Comparison of ENCODE assay signal across 12 mouse cellular contexts in genomic region chr10:80170601-80171021, GRCm38 (mm10). TPM values are rescaled to one million over a fixed set of nuclear protein-coding genes. Genes with fewer than 3 reads are reported as not detected.
DNase-seq lines count a peak whose midpoint lies in the region; ATAC-seq lines count a peak whose summit lies in the region.
"Had no signal": no experiment of that assay in that cellular context is flagged by ENCODE, and none has a peak within 500 bp of the region (broad histone marks: within the 10 kb centered on the region; RNA-seq: fewer than 3 reads in every experiment).

No protein-coding gene starts in this region.

- no peak overlapping the region for H3K9ac ChIP-seq in midbrain, embryonic 14.5 days (replicated peaks; ENCODE audit: low read length)
- H3K9ac ChIP-seq: embryonic facial prominence, embryonic 13.5 days; heart, embryonic 15.5 days had no signal

- H3K27ac ChIP-seq in heart, embryonic 10.5 days: no peak overlapping the region
- no peak overlapping the region for H3K27ac ChIP-seq in midbrain, embryonic 10.5 days (replicated peaks)
- H3K27ac ChIP-seq in midbrain, embryonic 14.5 days (replicated peaks; ENCODE audit: low read depth, low read length): no peak overlapping the region
- H3K27ac ChIP-seq: embryonic facial prominence, embryonic 13.5 days; heart, embryonic 15.5 days had no signal

- no peak overlapping the region for H3K4me2 ChIP-seq in midbrain, embryonic 14.5 days (ENCODE audit: low read length)
- H3K4me2 ChIP-seq: embryonic facial prominence, embryonic 13.5 days; heart, embryonic 15.5 days had no signal

- 95% methylated on average over 19 of the region's 19 CpGs for WGBS in heart, embryonic 10.5 days
- WGBS in midbrain, embryonic 10.5 days: 97% methylated on average over 19 of the region's 19 CpGs
- 95% methylated on average over 19 of the region's 19 CpGs for WGBS in midbrain, embryonic 14.5 days

- no peak for DNase-seq in heart, embryonic 10.5 days (ENCODE audit: low spot score)
- no peak for DNase-seq in heart, postnatal 14 days
- no peak for DNase-seq in midbrain, embryonic 10.5 days (ENCODE audit: low spot score)
- DNase-seq in midbrain, embryonic 14.5 days: no peak
- DNase-seq in cerebellum, adult 9-11 months: peak; percentile 67
- DNase-seq in kidney, postnatal 10 days: peak; percentile 37
- DNase-seq in adrenal gland, postnatal 10 days: no peak
- DNase-seq: liver; lung, postnatal 10 days had no signal

- ATAC-seq in midbrain, embryonic 14.5 days (ENCODE audit: low FRiP score, low TSS enrichment): no peak
- no peak for ATAC-seq in activated CD4-positive, CD25-positive, alpha-beta regulatory T cell, adult 4 months

- H3K36me3 ChIP-seq in heart, embryonic 10.5 days: peaks cover 32% of the 10 kb centered on the region
- peaks cover 43% of the 10 kb centered on the region for H3K36me3 ChIP-seq in midbrain, embryonic 10.5 days
- peaks cover 32% of the 10 kb centered on the region for H3K36me3 ChIP-seq in midbrain, embryonic 14.5 days (ENCODE audit: control insufficient read depth, insufficient read depth, low read length)

- no peaks in the 10 kb centered on the region for H3K27me3 ChIP-seq in heart, embryonic 10.5 days (ENCODE audit: insufficient read depth, poor library complexity, severe bottlenecking)
- H3K27me3 ChIP-seq in midbrain, embryonic 10.5 days (ENCODE audit: low read depth, poor library complexity, severe bottlenecking): no peaks in the 10 kb centered on the region
- no peaks in the 10 kb centered on the region for H3K27me3 ChIP-seq in midbrain, embryonic 14.5 days (ENCODE audit: control insufficient read depth, insufficient read depth, low read length)
- H3K27me3 ChIP-seq: embryonic facial prominence, embryonic 13.5 days; heart, embryonic 15.5 days had no signal

- H3K4me3 ChIP-seq in heart, embryonic 10.5 days: 0 out of 2 replicates have a peak overlapping the region, but pooled peaks have one; percentile 12
- peak overlapping the region; percentile 9; the same call in 1 of the 2 replicates for H3K4me3 ChIP-seq in midbrain, embryonic 10.5 days
- no peak overlapping the region for H3K4me3 ChIP-seq in midbrain, embryonic 14.5 days (replicated peaks; ENCODE audit: low read depth, low read length)
- H3K4me3 ChIP-seq: embryonic facial prominence, embryonic 13.5 days; heart, embryonic 15.5 days had no signal

- intact Hi-C loops in heart, postnatal 14 days (cut with DNase I): no loop called here

- peaks cover 56% of the 10 kb centered on the region for H3K4me1 ChIP-seq in heart, embryonic 10.5 days
- peaks cover 82% of the 10 kb centered on the region for H3K4me1 ChIP-seq in midbrain, embryonic 10.5 days
- H3K4me1 ChIP-seq in midbrain, embryonic 14.5 days (ENCODE audit: control insufficient read depth, insufficient read depth, low read length): peaks cover 20% of the 10 kb centered on the region

- H3K9me3 ChIP-seq in heart, embryonic 10.5 days: no peaks in the 10 kb centered on the region
- no peaks in the 10 kb centered on the region for H3K9me3 ChIP-seq in midbrain, embryonic 10.5 days (replicated peaks)
- H3K9me3 ChIP-seq in midbrain, embryonic 14.5 days (ENCODE audit: control insufficient read depth, low read length): no peaks in the 10 kb centered on the region
- H3K9me3 ChIP-seq: embryonic facial prominence, embryonic 13.5 days; heart, embryonic 15.5 days had no signal

RNA-seq across cellular contexts. Expression of gene 1600002K03Rik, which starts 2.1 kb away (rescaled TPM):
- polyA plus RNA-seq in heart, embryonic 10.5 days (2016; fragmentation: Nextera tagmentation; extraction: Ambion mirVana): 11.7 and 13.9 TPM in 2 replicates
- 1 to 10 TPM; 3.8 to 4.7 TPM for total RNA-seq in heart, postnatal 14 days (2021)
- 10.6 and 11.2 TPM in 2 replicates for polyA plus RNA-seq in midbrain, embryonic 10.5 days (2016; fragmentation: Nextera tagmentation; extraction: Ambion mirVana)
- polyA plus RNA-seq in midbrain, embryonic 14.5 days (2014; fragmentation: Nextera tagmentation; extraction: Ambion mirVana): 5.7 and 9.9 TPM in 2 replicates
- polyA plus RNA-seq in activated CD4-positive, CD25-positive, alpha-beta regulatory T cell, adult 4 months (2017; shearing (Covaris generic)): 10 to 100 TPM; 18.0 to 22.7 TPM
- total RNA-seq in adrenal gland, postnatal 10 days (2021): 1 to 10 TPM; 6.4 to 7.7 TPM

RNA-seq across cellular contexts. Expression of gene Cirbp, which starts 4.8 kb away (rescaled TPM):
- polyA plus RNA-seq in heart, embryonic 10.5 days (2016; fragmentation: Nextera tagmentation; extraction: Ambion mirVana): 85.7 and 98.0 TPM in 2 replicates
- total RNA-seq in heart, postnatal 14 days (2021): 10 to 100 TPM; 40.4 to 64.3 TPM
- polyA plus RNA-seq in midbrain, embryonic 10.5 days (2016; fragmentation: Nextera tagmentation; extraction: Ambion mirVana): 91.8 and 135 TPM in 2 replicates
- polyA plus RNA-seq in midbrain, embryonic 14.5 days (2014; fragmentation: Nextera tagmentation; extraction: Ambion mirVana): 295 and 421 TPM in 2 replicates
- polyA plus RNA-seq in activated CD4-positive, CD25-positive, alpha-beta regulatory T cell, adult 4 months (2017; shearing (Covaris generic)): 100 to 1,000 TPM; 132 to 177 TPM
- total RNA-seq in adrenal gland, postnatal 10 days (2021): 100 to 1,000 TPM; 102 to 168 TPM

RNA-seq across cellular contexts. Expression of gene Efna2, which starts 8.7 kb away (rescaled TPM):
- 14.9 and 20.6 TPM in 2 replicates for polyA plus RNA-seq in heart, embryonic 10.5 days (2016; fragmentation: Nextera tagmentation; extraction: Ambion mirVana)
- 1 to 10 TPM; 1.1 to 1.4 TPM for total RNA-seq in heart, postnatal 14 days (2021)
- 56.6 and 64.5 TPM in 2 replicates for polyA plus RNA-seq in midbrain, embryonic 10.5 days (2016; fragmentation: Nextera tagmentation; extraction: Ambion mirVana)
- 41.9 and 50.1 TPM in 2 replicates for polyA plus RNA-seq in midbrain, embryonic 14.5 days (2014; fragmentation: Nextera tagmentation; extraction: Ambion mirVana)
- not detected for polyA plus RNA-seq in activated CD4-positive, CD25-positive, alpha-beta regulatory T cell, adult 4 months (2017; shearing (Covaris generic))
- total RNA-seq in adrenal gland, postnatal 10 days (2021): 1 to 10 TPM; 3.3 to 4.5 TPM

RNA-seq across cellular contexts. Expression of gene Midn, which starts 22.5 kb away (rescaled TPM):
- polyA plus RNA-seq in heart, embryonic 10.5 days (2016; fragmentation: Nextera tagmentation; extraction: Ambion mirVana): 16.1 and 24.4 TPM in 2 replicates
- total RNA-seq in heart, postnatal 14 days (2021): 100 to 1,000 TPM; 158 to 178 TPM
- 17.8 and 19.7 TPM in 2 replicates for polyA plus RNA-seq in midbrain, embryonic 10.5 days (2016; fragmentation: Nextera tagmentation; extraction: Ambion mirVana)
- polyA plus RNA-seq in midbrain, embryonic 14.5 days (2014; fragmentation: Nextera tagmentation; extraction: Ambion mirVana): 62.6 and 65.6 TPM in 2 replicates
- polyA plus RNA-seq in activated CD4-positive, CD25-positive, alpha-beta regulatory T cell, adult 4 months (2017; shearing (Covaris generic)): 1 to 10 TPM; 7.3 to 9.2 TPM
- total RNA-seq in adrenal gland, postnatal 10 days (2021): 100 to 1,000 TPM; 106 to 127 TPM

RNA-seq across cellular contexts. Expression of gene Cbarp, which starts 30.0 kb away (rescaled TPM):
- 2.0 and 4.0 TPM in 2 replicates for polyA plus RNA-seq in heart, embryonic 10.5 days (2016; fragmentation: Nextera tagmentation; extraction: Ambion mirVana)
- total RNA-seq in heart, postnatal 14 days (2021): 1 to 10 TPM; 3.0 to 3.3 TPM
- 7.8 and 9.3 TPM in 2 replicates for polyA plus RNA-seq in midbrain, embryonic 10.5 days (2016; fragmentation: Nextera tagmentation; extraction: Ambion mirVana)
- polyA plus RNA-seq in midbrain, embryonic 14.5 days (2014; fragmentation: Nextera tagmentation; extraction: Ambion mirVana): 78.9 and 101 TPM in 2 replicates
- polyA plus RNA-seq in activated CD4-positive, CD25-positive, alpha-beta regulatory T cell, adult 4 months (2017; shearing (Covaris generic)): under 1 TPM; 0.74 to 0.96 TPM
- 10 to 100 TPM; 41.6 to 65.6 TPM for total RNA-seq in adrenal gland, postnatal 10 days (2021)

Comparison
In these comparisons a context has a peak if more than half of its experiments do, and no peak if none do; other contexts are left out.
1. DNase-seq: peak in cerebellum, adult 9-11 months (single experiment) and kidney, postnatal 10 days (single experiment); none in heart, embryonic 10.5 days (single experiment), heart, postnatal 14 days (0 of 2), midbrain, embryonic 10.5 days (single experiment), midbrain, embryonic 14.5 days (single experiment) and adrenal gland, postnatal 10 days (single experiment).
2. RNA of gene Efna2, which starts 8.7 kb away (polyA plus RNA-seq): 56.6 to 64.5 TPM in midbrain, embryonic 10.5 days, 41.9 to 50.1 TPM in midbrain, embryonic 14.5 days and 14.9 to 20.6 TPM in heart, embryonic 10.5 days; not detected in activated CD4-positive, CD25-positive, alpha-beta regulatory T cell, adult 4 months; every median in the first group is over 10 times any median in the second.